Mouse (Mus musculus) ZHBTc4 (cell line): ENCODE data around the gene Hormad1.
"Not testable (repeated sequence)": the region's sequence is repeated elsewhere in the genome, so short reads cannot be mapped to it uniquely, and the experiment has no call there.

ENCODE experiments used
- DNase-seq: peaks from one replicate; pipeline ENCODE4 v3.0.0-alpha.2; 2011; ENCODE audit warnings: low read depth, low spot score

Gene Hormad1

GRCm38 (mm10) chr3:95560738-95561137, 1.3 kb downstream of the Hormad1 start:
- DNase-seq = no peak

GRCm38 (mm10) chr3:95561826-95562225, 2.3 kb downstream of the Hormad1 start:
- no peak for DNase-seq

- DNase-seq = no peak
Observed at GRCm38 (mm10) chr3:95569585-95569984, 10.1 kb downstream of the Hormad1 start.

GRCm38 (mm10) chr3:95587754-95588603, 28.5 kb downstream of the Hormad1 start:
- no peak for DNase-seq

GRCm38 (mm10) chr3:95588604-95589086, 29.2 kb downstream of the Hormad1 start, which contains the start of gene Golph3l:
TSS of gene Golph3l (plus strand) at chr3:95588934.
- DNase-seq = peak; percentile 98

GRCm38 (mm10) chr3:95598734-95599133, 39.3 kb downstream of the Hormad1 start:
- DNase-seq = no peak

GRCm38 (mm10) chr3:95601287-95601686, 41.8 kb downstream of the Hormad1 start:
- no peak for DNase-seq

GRCm38 (mm10) chr3:95606096-95606495, 46.6 kb downstream of the Hormad1 start:
- DNase-seq = no peak

- no peak for DNase-seq
Observed at GRCm38 (mm10) chr3:95609195-95609594, 49.7 kb downstream of the Hormad1 start.

GRCm38 (mm10) chr3:95613996-95614395, 54.5 kb downstream of the Hormad1 start:
- DNase-seq = no peak

GRCm38 (mm10) chr3:95618511-95618910, 59.0 kb downstream of the Hormad1 start:
- DNase-seq = no peak

GRCm38 (mm10) chr3:95621241-95621640, 61.8 kb downstream of the Hormad1 start:
- DNase-seq = peak; percentile 55

GRCm38 (mm10) chr3:95622421-95622820, 62.9 kb downstream of the Hormad1 start:
- DNase-seq = not testable (repeated sequence)

GRCm38 (mm10) chr3:95623551-95623950, 64.1 kb downstream of the Hormad1 start:
- DNase-seq = no peak

- not testable (repeated sequence) for DNase-seq
Observed at GRCm38 (mm10) chr3:95623991-95624515, 64.6 kb downstream of the Hormad1 start.

- peak; percentile 100 for DNase-seq
Observed at GRCm38 (mm10) chr3:95624628-95625503, 65.4 kb downstream of the Hormad1 start, which contains the start of gene Ensa. TSS of gene Ensa (plus strand) at chr3:95624993.

- no peak for DNase-seq
Observed at GRCm38 (mm10) chr3:95627763-95628162, 68.3 kb downstream of the Hormad1 start.

GRCm38 (mm10) chr3:95629755-95630154, 70.3 kb downstream of the Hormad1 start:
- no peak for DNase-seq

GRCm38 (mm10) chr3:95630856-95631255, 71.4 kb downstream of the Hormad1 start:
- no peak for DNase-seq

- DNase-seq = no peak
Observed at GRCm38 (mm10) chr3:95631304-95631703, 71.8 kb downstream of the Hormad1 start.

GRCm38 (mm10) chr3:95632648-95633588, 73.4 kb downstream of the Hormad1 start:
- DNase-seq = peak; percentile 72
